Mouse (Mus musculus): Measurements from ENCODE around the gene Tmem198.

Tmem198 gene

GRCm38 (mm10) chr1:75455948-75456347 is 23.4 kb upstream of the Tmem198 start:
- peak; percentile 45 for DNase-seq (ENCODE audit: low spot score)

DNA sequence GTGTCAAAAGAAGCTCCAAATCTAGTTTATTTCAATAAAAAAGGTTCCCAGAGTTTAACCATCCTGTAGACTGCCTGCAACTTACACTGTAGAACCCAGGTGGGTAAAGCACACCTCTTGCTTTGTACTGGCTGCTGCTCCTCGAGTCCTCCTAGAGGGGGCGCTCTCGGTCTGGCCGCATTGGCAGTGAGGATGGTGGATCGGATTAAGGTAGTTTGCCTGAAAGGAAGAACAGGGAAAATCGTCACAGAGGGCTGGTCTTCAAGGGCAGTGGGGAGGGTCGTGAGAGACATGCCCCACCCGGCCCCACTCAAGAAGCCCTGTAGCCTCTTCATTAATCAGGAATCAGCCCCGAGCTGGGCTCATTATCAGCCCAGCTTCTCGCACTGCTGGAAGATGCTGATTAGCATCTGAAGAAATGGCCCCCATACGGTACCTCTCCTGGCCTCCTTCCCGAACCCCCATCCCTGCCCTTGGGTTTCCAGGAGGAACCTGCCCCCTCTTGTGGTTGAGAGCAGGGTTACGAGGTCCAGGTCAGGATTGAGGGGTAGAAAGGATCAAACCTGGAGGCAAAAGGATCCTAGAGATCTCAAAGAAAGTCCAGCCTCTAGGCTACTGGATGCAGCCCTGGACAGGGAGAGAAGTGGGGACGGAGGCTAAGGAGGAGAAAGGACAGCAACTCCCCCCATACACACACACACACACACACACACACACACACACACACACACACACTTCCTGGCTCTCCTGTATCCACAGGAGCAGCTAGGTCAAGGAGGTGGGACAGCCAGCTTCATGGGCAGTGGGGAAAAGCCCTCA is 22.4 kb upstream of the Tmem198 start:
- peak; percentile 68 for DNase-seq (ENCODE audit: low spot score)

- DNase-seq (ENCODE audit: low spot score) = no peak
These were observed 21.7 kb upstream of the Tmem198 start for GRCm38 (mm10) chr1:75457710-75458024.

- peak; percentile 75 for DNase-seq (ENCODE audit: low spot score)
These were observed 21.1 kb upstream of the Tmem198 start for GRCm38 (mm10) chr1:75458025-75458788.

- peak; percentile 45 for DNase-seq (ENCODE audit: low spot score)
These were observed 20.3 kb upstream of the Tmem198 start for GRCm38 (mm10) chr1:75458789-75459684.

DNA sequence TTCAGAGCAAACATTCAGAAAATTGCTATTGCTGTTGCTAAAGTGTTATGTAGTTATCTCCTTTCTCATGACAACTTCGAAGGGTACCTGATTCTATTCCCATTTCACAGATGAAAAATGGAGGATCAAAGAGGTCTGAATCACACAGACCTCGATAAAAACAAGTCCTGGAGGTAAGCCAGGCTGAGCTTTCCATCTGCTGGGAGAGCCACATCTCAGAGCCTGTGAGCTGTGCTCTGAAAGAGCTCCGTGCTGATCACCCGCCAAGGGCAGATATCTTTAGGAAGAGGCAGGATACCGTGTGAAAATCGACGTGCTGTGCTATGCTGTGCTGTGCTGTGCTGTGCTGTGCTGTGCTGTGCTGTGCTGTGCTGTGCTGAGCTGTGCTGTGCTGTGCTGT is 19.0 kb upstream of the Tmem198 start:
- DNase-seq (ENCODE audit: low spot score) = no peak

- no peak for DNase-seq (ENCODE audit: low spot score)
These were observed 16.7 kb upstream of the Tmem198 start for GRCm38 (mm10) chr1:75462636-75463035.

DNA sequence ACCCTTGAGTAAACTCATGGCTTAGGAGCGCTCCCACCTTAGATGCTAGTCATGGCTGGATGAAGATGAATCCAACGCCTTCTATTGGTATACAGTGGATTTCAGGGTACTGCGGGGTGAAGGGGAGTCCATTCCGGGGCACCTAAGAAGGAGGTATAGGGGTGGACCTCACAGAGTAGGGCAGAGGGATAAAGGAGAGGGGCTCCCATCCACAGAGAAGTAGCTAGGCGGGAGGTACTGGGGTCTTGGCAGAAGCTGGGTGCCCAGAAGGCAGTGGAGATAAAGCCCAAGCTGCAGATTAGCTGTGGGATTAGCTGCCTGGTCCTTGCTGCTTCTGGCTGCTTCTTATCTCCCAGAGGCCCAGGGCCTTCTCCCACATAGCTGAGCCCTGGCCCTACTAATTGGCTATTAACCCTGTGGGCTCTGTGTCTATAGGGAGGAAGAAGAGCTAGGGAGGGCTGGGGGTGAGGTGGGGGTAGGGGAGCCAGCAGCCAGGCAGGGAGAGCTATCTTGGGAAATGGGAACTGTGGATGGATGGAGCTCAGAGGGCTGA is 15.6 kb upstream of the Tmem198 start:
- no peak for DNase-seq (ENCODE audit: low spot score)

- DNase-seq (ENCODE audit: low spot score) = peak; percentile 95
These were observed 12.0 kb upstream of the Tmem198 start for GRCm38 (mm10) chr1:75467215-75467927.

DNA sequence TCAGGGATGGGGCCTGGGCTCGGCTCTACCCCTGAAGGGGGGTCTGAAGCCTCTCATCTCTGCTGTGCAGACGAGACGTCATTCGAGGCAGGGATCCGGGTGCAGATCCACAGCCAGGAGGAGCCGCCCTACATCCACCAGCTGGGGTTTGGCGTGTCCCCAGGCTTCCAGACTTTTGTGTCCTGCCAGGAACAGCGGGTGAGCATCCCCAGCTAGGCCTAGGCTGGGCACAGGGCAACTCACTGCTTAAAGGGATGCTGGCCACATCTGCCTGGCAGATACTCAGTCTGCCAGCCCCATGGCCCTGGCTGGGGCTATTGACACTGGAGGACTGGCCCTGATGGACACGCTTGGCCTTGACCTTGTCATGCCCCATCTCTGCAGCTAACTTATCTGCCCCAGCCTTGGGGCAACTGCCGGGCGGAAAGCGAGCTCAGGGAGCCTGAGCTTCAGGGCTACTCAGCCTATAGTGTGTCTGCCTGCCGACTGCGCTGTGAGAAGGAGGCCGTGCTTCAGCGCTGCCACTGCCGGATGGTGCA is 10.0 kb upstream of the Tmem198 start:
- no peak for DNase-seq (ENCODE audit: low spot score)

DNA sequence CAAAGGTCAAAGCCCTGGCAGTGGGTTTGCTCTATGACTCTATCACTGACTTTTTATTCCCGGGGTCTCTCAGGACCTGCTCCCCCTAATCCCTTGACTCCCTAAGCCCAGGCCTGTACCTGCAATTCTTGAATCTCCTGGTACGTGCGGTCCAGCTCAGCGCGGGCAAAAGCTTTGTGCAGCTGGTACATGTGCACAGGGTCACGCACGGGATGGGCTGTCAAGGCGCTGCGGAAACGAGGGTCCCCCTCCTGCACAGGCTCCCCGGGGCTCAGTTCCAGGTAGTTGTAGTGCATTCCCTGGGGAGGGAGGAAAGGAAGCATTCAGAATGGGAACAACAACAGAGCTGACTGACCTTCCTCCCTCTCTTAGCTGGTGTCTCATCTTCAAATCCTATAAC is 2.9 kb upstream of the Tmem198 start:
- DNase-seq (ENCODE audit: low spot score) = no peak

- peak; percentile 86 for DNase-seq (ENCODE audit: low spot score)
These were observed 1.9 kb upstream of the Tmem198 start for GRCm38 (mm10) chr1:75477264-75477965.

DNA sequence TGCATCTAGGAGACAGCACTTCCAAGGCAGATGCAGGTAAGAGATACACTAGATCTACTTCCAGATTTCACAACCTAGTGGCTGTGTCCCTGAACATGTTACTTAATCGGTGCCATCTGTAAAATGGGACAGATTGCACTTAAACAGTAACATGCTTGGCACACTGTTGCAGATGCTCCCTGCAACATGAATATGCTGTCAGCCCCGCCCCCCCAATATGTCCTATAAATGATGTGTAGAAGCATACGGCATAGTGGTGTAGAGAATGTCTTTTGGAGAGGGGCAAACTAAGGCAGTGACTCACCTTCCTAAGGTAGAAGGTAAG is 1.4 kb upstream of the Tmem198 start:
- DNase-seq (ENCODE audit: low spot score) = no peak

- DNase-seq (ENCODE audit: low spot score) = peak; percentile 57
These were observed 835 bp upstream of the Tmem198 start for GRCm38 (mm10) chr1:75478497-75478896.

GRCm38 (mm10) chr1:75479635-75479989 is 280 bp downstream of the Tmem198 start:
- no peak for DNase-seq (ENCODE audit: low spot score)

DNA sequence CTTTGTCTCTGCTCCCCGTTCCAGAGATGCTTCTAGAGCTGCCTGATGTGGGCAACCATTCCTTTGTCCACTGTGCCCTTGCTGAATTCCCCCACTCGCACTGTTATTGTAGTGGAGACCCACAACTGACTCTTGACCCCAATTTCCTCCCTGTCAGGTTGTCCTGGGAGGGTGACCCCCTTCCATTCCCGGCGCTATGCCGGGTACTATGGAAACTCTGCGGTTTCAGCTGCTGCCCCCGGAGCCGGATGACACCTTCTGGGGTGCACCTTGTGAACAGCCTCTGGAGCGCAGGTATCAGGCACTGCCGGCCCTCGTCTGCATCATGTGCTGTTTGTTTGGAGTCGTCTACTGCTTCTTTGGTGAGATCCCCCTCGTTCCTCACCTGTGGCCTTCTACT is 704 bp downstream of the Tmem198 start:
- no peak for DNase-seq (ENCODE audit: low spot score)

DNA sequence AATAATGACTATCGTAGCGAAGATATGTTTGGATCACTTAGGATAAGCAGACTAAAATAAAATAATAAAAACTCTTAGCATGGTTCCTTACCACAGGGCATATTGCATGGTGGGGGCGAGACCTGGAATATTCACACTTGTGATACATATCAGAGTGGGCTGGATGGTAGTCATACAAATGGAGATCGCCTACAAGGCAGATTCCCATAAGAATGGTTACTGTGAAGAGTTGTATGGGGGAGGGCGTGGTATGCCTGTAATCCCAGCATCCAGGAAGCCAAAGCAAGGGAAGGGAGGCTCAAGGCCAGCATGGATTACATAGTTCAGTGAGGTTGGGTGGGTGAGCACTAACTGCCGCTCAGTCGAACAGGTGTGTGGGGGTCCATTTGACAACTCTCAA is 1.4 kb downstream of the Tmem198 start:
- no peak for DNase-seq (ENCODE audit: low spot score)

DNA sequence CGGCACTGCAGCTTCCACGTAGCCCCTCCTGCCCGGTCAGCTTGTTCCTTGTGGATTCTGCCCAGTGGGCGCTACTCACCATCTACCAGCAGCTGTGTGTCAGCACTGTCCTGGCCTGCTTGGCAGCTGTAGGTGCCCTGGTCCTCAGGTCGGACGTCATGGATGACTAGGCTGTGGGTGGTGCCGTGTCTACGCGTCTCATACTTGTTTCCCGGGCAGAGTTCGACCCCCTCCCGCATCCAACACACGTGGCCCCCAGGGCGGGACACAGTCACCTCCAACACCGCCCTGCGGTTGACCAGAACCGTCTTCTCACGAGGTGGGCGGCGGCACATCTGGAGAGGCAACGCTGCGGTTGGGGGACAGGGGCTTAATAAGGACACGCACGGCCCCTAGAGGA is 7.2 kb downstream of the Tmem198 start:
- no peak for DNase-seq (ENCODE audit: low spot score)

GRCm38 (mm10) chr1:75487040-75487404 is 7.7 kb downstream of the Tmem198 start:
- no peak for DNase-seq (ENCODE audit: low spot score)

DNA sequence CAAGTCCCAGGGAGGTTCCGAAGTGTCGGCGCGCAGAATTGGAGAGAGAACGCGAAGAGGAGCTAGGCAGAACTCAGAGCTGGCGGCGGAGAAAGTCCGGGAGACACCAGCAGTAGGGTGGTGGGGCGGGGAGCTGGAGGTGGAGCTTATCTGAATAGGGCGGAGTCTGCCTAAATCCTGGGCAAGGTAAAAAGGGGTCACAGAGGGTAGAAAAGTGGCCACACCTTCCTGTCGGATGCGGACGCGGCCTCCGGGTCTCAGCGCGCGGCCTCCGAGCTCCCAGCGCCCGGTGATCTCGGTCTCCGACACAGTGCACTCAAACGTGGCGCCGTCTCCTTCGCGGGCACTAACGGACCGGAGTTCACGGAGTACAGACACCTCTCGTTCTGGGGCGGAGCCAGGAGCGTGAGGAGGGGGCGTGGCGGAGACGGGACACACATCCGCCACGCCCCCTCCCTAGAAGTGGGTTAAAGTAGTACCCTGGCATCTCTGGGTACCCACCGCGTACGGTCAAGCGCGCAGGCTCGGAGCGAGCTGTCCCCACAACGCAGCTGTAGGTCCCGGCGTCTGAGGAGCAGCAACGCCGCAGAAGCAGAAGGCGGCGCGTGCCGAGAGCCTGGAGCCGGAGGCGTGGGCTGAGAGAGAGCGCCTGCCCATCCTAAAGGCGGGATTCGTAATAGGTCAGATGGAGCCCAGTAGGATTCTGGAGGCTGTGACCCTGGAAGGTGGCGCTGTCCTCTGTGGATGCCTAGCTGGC is 8.3 kb downstream of the Tmem198 start:
- DNase-seq (ENCODE audit: low spot score) = peak; percentile 89

All from embryo, embryonic 10.5 days (tissue).